Mouse (Mus musculus) gastrocnemius, adult 2 months (tissue): Measurements from ENCODE around the gene Dnah14. TPM values are rescaled to one million over a fixed set of nuclear protein-coding genes. Genes with fewer than 3 reads are reported as not detected.

Experiments used
- DNase-seq: peaks from one replicate; pipeline ENCODE4 v3.0.0; 2022
- H3K27ac ChIP-seq: fragments of 200-600 bp; 2 replicates; pipeline ENCODE4 v1.8.1; 2022; ENCODE audit warnings: mild to moderate bottlenecking
- H3K4me3 ChIP-seq: fragments of 200-600 bp; 2 replicates; pipeline ENCODE4 v1.8.1; 2022; ENCODE audit warnings: mild to moderate bottlenecking, moderate library complexity
- CTCF ChIP-seq: fragments of 200-600 bp; IDR thresholded peaks from 2 replicates; pipeline ENCODE4 v1.8.1; 2022; ENCODE audit warnings: antibody characterized with exemption, mild to moderate bottlenecking, moderate library complexity
- intact Hi-C: fragments of 180-260 bp; cut with DNase I; formaldehyde crosslinking; loops from one replicate; pipeline ENCODE4 v1.15.1; 2025
- total RNA-seq, 2 experiments: library from RNA; stranded (reverse); gene quantifications; 2 replicates each; pipeline ENCODE4 v1.2.3; 2021

Dnah14 gene
- total RNA-seq, 2 experiments from 2014 or later = not detected

DNA sequence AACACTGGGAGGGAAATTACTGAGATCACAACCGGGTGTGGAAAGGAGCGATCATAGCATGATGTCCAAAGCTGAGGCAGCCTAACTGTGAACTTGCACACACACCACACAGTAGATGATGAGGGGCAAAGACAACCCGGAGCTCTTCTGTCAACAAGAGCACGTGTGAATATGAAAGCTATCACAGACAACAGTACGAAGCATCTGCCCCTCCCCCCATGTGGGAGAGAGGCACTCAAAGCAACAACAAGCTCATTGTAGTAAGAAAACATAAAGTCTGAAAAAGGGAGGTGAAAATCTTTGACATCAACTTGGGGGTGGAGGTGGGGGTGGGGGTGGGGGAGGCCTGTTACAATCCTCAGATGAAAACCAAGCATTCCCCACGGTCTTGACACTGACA is 256.8 kb downstream of the Dnah14 start:
- no peak for DNase-seq
- TF ChIP-seq CTCF = no peak
- Histone ChIP-seq H3K27ac (no peak overlapping the region), H3K4me3 (no peak overlapping the region)
- intact Hi-C loops = no loop called here

DNA sequence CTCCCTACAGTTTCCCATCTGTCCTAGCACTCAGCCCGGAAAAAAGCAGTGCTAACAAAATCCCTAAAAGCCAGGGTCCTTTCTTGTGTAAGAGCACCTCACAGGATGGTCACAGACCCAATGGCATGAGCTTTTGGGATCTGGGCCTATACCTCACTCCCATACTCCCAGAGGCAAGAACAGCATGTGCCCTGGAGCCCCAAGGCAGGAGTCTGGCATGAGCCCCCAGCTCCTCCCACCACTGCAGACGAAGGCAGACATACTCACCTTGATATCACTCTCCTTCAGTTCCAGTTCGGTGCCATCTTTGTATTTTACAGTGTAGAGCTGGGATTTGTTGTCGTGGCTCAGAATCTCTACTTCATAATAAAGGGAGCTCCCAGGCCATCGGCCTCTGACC is 261.8 kb downstream of the Dnah14 start:
- no peak for TF ChIP-seq CTCF
- no peak for DNase-seq
- no peak overlapping the region for H3K27ac ChIP-seq
- intact Hi-C loops = no loop called here
- no peak overlapping the region for H3K4me3 ChIP-seq

DNA sequence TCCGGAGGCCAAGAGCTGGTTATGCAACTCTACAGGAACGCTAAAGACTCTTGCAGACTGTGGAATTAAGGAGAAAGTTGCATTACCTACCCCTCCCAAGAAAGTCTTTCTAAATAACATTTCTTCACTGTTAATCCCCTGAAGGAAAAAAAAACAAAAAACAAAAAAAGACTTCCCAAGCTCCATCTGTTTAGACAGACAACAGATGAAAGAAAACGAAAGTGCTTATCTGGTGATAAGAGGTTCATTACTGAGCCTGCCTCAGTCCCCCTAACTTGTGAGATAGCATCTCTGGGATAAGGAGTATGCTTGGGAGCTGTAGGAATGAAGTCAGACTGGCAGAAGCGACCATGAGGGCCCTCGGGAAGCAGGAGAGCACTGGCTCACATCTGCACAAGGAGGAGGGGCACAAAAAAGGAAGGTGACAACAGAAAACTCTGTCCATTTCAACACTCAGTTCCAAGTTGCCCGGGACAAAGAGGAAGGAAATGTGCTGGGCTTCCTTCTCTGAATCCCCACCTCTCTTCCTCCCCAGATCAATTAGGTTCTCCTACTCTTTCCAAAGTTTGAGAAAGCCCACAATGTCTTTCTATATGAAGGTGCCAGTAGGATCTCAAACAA is 263.5 kb downstream of the Dnah14 start:
- intact Hi-C loops = loop anchor here (5.0 kb wide), 1 partner anchor 42 kb away; no protein-coding TSS in a partner anchor
- peak overlapping the region; percentile 43; the same call in 1 of the 2 replicates for H3K27ac ChIP-seq

DNA sequence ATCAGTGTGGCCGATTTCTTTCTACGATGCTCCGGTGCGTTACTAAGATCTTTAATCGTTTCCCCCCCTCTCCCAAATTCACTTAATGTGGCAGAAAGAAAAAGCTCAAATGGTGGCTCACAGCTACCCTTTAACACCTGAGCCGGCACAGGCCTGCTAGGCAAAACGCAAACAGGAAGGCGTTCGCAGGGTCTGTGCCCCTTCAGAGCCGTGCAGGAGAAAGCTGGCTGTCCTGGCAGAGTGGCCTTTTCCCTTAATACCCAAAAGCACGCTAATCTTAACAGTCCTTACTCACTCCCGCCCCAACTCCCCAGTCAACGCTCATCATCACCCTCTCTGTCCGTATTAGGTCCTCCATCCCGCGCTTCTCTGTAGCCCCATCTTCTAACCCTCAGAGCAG is 265.0 kb downstream of the Dnah14 start:
- intact Hi-C loops = loop anchor here (5.0 kb wide), 1 partner anchor 41 kb away; no protein-coding TSS in a partner anchor
- no peak for TF ChIP-seq CTCF
- peak overlapping the region; percentile 91 for H3K4me3 ChIP-seq
- peak overlapping the region; percentile 98 for H3K27ac ChIP-seq
- no peak for DNase-seq

More for the DNA sequence above, 263.5 kb downstream of the Dnah14 start:
- no peak for TF ChIP-seq CTCF
- DNase-seq = no peak
- H3K4me3 ChIP-seq = peak overlapping the region; percentile 41

DNA sequence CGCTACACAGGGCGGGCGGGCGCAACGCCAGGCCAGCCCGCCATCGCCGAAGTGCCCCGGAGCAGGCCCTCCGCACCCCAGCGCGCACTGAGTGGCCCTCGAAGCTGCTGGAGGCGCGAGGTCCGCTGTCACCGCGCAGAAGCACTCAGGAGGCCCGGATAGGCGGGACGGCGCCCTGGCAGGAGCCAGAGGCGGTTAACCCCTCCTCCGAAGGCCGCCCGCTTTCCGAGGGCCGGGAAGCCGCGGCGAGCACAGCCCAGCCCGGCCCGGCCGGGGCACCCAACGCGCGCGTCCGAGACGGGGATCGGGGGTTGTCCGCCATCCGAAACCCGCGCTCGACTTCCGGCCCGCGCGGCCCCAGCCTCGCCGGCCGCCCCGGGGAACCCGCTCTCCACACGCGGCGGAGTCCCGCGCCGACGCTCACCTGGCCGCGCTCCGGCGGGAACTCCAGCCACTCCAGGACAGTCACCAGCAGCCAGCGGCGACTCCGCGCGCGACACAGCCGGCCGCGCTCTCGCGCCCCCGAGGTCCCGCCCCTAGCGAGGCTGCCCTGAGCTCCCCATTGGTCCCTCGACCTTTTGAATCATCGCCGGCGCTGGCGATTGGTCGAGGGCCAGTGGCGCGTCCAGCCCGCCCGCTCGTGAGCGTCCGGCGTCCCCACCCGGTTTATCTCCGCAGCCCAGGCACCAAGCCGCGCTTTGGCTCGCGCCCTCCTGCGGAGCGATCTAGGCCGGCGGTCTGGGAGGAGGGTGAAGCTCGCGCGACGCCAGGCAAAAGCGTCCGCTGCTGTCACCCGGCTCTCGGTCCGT is 265.7 kb downstream of the Dnah14 start:
- intact Hi-C loops = loop anchor here (5.0 kb wide), 1 partner anchor 40 kb away; no protein-coding TSS in a partner anchor
- DNase-seq = peak; percentile 99
- TF ChIP-seq CTCF = peak; percentile 49

DNA sequence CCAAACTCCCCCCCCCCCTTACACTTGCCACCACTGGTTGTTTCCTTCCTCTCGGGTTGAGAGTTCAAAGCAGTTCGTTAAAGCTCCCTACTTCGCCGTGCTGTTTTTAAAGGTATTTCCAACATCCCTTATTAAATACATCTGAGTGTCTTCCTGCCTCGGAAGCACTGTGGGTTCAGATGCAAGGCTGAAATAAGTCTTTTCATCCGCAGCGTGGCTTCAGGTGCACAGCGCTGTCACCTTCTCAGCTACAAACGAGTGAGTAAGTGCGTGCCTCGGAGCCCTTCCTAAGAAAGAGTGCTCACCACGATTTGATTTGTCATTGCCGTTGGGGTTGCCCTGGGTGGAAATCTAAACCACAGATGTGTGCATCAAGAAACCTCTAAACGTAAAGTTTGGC is 266.4 kb downstream of the Dnah14 start, which contains the start of gene Lbr:
TSS of gene Lbr (minus strand) at position 266 of the 400 bp plus-strand sequence.
- H3K4me3 ChIP-seq = peak within 1 kb of the TSS; percentile 91
- intact Hi-C loops = loop anchor here (5.0 kb wide), 1 partner anchor 40 kb away; no protein-coding TSS in a partner anchor
- TF ChIP-seq CTCF = no peak
- DNase-seq = no peak
- H3K27ac ChIP-seq = peak within 1 kb of the TSS; percentile 98

More for the DNA sequence above, 265.7 kb downstream of the Dnah14 start:
- Histone ChIP-seq H3K27ac (peak overlapping the region; percentile 98), H3K4me3 (peak overlapping the region; percentile 91)

DNA sequence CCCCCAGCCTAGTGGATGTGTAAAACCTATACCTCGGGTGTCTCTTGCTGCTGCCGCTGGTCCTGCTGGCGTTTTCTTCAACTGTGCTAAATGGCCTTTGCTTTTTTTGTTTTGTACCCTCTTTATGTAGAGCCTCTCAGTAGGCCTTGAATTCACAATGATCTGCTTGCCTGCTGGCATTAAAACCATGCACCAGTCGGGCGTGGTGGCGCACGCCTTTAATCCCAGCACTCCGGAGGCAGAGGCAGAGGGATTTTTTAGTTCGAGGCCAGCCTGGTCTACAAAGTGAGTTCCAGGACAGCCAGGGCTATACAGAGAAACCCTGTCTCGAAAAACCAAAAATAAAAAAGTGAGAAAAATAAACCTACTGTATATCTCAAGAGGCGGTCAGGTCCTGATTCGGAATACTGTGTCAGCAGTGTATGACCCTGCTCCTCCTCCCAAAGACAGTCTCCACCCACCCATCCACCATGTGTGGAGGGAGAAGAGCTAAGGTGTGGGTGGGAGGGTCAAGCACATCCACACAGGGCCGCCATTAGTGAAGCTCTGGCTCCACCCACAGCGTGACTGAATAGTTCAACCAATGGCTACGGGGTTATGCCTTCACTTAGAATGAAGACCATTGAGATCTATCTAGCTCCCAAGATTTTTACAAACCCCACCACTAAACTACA is 268.7 kb downstream of the Dnah14 start:
- Histone ChIP-seq H3K27ac (no peak overlapping the region), H3K4me3 (no peak overlapping the region)
- TF ChIP-seq CTCF = no peak
- DNase-seq = no peak
- intact Hi-C loops = loop anchor here (5.0 kb wide), 1 partner anchor 37 kb away; no protein-coding TSS in a partner anchor

DNA sequence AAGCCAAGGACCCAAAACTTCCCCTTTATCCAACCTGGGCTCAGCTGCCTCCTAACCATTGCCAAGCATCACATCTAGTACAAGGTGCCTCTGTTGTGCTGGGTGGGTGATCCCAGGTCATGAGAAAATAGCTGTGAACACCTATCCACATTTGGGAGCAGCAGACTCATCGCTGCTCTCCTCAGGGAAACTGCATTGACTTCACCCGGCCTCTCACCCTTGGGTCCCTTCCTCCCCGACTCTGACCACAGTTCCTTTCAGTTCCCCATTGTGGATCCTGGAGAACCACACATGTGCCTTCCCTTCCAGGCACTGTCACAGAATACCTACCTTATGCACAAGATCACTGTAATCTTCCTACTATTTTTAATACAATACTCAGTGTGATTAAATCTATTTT is 269.4 kb downstream of the Dnah14 start:
- Histone ChIP-seq H3K4me3 (no peak overlapping the region), H3K27ac (no peak overlapping the region)
- intact Hi-C loops = no loop called here
- TF ChIP-seq CTCF = no peak
- DNase-seq = no peak

DNA sequence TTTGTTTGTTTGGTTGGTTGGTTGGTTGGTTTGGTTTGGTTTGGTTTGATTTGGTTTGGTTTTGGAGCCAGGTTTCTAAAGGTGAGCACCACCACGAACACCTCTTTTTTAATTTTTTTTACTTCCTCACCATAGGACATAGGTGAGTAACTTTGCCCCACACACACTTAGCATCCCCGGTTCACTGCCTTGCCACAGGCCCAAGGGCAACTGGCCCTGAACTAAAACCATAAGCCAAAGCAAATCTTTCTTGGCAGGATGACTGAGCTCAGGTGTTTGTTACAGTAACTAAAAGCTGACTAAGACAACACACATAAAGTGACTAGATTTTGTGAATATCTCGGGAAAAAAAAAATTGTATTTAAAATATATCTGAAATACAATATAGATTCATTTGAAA is 271.0 kb downstream of the Dnah14 start:
- TF ChIP-seq CTCF = no peak
- Histone ChIP-seq H3K27ac (no peak overlapping the region), H3K4me3 (no peak overlapping the region)
- intact Hi-C loops = no loop called here
- DNase-seq = no peak

DNA sequence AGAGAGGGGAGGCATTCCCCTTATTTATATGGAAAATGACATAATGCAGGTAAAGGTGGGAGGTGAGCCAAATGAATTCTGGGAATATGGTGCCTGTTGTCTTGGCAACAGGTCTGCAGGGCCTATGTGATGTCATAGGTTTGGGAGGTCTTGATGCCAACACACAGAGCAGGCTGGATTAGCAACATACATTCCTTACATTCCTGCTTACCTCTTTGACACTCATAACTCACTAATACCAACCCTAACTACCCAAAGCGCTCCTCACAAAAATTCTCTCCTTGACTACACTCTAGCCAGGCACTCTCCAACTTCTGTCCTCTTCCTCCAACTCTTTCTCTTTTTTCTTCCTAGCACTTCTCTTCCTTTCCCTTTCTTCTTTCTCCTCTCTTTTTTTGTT is 271.9 kb downstream of the Dnah14 start:
- Histone ChIP-seq H3K4me3 (no peak overlapping the region), H3K27ac (no peak overlapping the region)
- no peak for DNase-seq
- intact Hi-C loops = no loop called here
- no peak for TF ChIP-seq CTCF

DNA sequence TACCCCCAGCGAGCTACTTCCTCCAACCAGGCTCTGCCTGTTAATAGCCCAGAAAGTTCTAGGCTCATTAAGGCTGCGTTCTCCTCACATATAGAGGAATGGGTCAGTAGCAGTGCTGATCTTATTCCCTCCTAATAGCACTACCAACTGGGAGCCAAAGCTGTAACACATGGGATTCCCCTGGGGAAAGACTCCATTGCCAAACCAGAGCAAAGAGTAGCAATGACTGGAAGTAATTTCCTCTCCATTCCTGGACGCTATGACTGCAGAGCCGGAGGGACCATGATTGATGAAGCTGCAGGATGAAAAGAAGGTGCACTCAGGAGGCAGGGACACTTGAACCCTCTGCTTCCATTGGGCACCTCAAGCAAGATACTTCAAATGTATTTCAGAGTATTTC is 274.1 kb downstream of the Dnah14 start:
- intact Hi-C loops = no loop called here
- TF ChIP-seq CTCF = no peak
- Histone ChIP-seq H3K27ac (no peak overlapping the region), H3K4me3 (no peak overlapping the region)
- no peak for DNase-seq

DNA sequence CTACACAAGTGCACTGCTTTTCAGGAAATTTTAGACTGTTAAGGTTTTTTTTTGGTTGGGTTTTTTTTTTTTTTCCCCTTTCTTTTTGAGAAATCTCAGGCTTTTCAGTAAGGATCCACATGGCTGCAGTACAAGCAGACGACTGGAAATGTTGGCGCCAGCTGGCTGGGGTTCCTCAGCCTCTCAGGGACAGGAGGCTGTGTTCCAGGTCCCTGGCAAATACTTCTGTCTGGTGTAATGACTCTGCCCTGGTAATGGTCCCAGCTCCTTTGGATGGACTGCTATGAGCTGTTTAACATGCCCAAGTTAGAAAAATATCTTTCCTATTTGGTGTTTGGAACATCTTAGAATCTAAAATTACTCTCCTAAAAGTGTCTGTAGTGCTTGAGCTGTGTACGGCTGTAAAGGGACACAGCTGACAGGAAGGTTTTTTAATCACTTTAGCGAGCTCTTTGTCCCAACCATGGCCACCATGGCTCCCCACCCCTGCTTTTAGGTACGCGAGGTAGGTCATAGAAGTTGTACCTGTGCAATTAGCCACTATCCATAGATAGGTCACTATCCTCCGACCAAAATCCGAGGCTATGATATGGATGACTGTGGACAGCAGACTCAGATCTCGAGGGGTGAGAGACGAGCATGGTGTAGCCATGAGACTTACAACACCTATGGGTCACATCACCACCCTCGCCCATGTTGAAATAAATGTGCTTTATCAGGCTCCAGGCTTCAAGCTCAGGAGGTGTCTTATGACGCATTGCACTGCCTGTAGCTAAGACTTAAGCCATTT is 275.4 kb downstream of the Dnah14 start:
- DNase-seq = peak; percentile 92
- H3K27ac ChIP-seq = peak overlapping the region; percentile 86
- intact Hi-C loops = no loop called here
- no peak for TF ChIP-seq CTCF
- peak overlapping the region; percentile 61 for H3K4me3 ChIP-seq
